Mouse (Mus musculus) c-Kit-positive CD71-negative TER-119-negative erythroid progenitor cells, embryonic 14.5 days (primary cell): ENCODE measurements around the gene Hand1.
"Not testable (repeated sequence)": the region's sequence is repeated elsewhere in the genome, so short reads cannot be mapped to it uniquely, and the experiment has no call there.

Source experiments
- DNase-seq: peaks from one replicate; pipeline ENCODE4 v3.0.0-alpha.2; 2013; ENCODE audit warnings: low read depth

Hand1 gene

DNA sequence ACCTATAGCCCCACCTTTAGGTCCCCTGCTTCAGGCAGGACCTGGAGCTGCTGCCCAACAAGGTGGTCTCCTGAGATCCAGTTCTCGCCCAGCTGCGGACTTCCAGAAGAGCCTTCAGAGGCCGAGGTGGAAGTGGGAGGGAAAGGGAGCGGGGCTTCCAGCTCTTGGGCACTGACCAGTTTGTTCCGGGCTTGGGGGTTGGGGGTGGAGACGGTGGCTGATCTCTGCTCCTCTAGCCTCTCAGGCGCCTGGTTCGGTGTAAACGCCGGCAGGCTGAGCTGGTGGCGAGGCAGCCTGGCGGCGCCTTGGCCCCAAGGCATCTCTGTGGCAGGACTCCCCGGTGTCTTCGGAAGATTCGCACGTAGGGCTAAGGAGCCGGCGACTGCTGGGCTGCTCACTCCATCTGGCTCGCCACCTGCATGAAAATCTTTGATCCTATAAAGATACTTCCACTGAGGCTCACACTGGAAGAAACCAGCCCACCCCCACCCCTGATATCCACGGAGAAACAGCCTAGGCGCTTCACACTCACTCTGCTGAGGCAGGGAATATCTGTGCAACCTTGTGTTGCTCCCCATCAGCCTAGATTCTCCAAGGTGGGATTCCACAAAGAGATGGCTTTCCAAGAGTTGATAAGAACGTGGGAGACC, at the start of gene Hand1:
TSS of gene Hand1 (minus strand) at position 267 of the 650 bp plus-strand sequence.
- no peak for DNase-seq

DNA sequence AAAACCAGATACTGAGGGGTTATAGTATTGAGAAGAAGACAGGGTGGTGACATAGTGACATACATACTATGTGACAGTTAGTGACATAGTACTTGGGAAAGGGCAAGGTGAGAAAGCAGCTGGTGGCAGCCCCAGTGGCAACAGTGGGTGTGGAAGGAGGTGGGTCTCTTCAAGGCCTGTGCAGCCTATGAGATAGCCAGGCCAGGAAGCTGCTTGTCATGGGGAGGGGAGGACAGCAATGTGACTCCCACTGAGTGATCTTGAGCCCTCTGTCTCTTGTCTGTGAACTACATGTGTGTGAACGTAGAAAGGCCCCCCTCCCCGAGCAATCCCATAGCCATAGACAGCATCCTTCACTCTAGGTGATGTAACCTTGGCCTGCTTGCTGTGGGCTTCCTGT, 43.5 kb upstream of the Hand1 start:
- DNase-seq, result no peak

DNA sequence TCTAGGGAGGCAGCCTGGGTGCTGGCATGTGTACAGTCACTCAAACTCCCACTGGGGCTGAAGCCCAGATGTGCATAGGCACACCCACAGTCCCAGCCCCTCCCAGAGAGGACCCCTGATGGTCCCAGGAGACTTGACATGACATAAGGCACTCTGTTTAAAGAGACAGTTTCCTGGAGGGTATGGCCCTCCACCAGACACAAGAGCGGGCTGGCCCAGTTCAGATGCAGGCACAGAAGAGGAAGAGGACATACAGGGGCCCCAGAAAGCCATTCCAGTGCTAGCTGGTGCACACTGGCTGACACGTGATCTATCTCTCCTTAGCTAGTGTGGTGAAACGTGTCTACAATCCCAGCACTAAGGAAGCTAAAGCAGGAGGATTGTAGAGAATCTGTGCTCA, 40.4 kb upstream of the Hand1 start:
- DNase-seq, result no peak

DNA sequence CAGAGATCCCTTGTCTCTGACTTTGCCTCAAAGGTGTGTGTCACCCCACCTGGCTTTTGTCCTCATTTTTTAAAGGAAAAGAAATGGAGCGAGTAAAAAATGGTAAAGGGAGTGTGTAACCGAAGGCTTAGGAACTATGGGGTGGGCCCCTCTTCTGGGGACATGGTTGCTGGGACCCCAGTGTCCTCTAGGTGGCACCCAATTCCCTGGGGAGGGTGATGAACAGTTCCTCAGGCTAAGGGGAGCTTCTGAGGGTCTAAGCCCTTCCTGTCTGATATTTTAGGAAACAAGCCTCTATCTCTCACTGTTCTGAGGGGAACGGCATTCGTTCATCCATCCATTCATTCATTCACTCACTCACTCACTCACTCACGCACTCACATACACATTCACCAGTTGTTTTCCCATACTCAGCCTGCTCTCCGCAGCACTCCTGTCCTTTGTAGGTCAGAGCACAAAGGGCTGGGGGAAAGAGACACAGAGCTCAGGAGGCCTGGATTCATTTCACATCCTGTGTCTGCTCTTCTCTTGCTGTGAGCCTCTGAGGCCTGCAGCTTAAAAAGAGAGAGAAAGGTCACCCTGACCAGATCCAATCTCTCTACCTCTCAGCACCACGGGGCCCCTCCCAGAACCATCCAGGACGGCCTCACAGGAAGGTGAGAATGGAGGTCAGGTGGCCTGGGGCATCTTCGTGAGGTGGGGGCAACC, 36.3 kb upstream of the Hand1 start:
- peak; percentile 18 for DNase-seq

DNA sequence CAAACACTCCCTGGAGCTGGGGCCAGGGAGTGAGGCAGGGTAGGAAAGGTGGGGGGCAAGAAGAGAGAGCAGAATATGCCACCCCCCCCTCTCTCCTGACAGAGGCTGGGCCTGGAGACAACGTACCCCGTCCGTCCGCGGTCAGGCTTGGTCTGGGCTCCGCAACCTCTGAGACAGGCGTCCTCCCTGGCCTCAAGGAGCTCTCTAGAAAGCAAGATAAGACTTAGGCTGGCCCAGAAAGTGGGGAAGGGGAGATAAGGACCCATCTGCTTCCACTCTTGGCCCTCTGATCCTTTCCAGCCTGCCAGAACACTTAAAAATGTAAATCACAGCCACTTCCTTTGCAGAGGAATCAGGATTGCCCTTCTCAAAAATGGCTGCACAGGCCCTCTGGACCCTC, 33.8 kb upstream of the Hand1 start:
- DNase-seq, result no peak

DNA sequence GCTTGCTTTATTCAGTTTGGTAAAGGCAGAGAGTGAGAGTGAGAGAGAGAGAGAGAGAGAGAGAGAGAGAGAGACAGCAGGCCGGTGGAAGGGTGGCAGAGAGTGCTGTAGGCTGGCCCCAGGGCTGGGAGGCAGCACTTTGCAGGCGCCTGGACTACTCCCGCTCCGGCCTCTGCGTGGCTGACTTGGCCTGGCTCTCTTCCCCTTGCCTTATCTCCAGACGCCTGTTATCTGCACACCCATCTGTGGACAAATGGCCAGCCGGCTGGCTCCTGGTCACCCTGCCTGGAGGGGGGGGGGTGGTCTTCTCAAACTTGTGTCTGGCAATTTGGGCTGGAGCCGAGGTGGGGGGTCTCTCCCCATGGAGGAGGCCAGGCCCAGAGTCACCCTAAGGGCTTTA, 32.0 kb upstream of the Hand1 start:
- no peak for DNase-seq

DNA sequence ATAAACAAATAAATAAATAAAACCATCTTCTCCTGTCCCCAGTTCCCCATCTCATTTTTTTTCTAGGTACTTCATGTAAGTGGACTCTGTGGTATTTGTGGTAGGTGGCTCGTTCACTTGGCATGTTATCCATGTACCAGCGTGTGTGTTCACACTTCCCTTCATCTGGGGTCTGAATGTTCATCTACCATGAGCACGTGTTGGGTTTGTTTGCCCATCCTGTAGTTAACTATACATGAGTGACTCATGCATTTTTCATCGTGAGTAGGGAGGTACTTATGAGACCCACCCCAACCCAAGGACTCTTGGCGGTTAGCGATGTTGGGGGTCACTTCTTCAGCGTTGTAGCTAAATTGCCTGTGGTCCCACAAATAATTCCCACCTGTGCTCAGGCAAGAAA, 29.5 kb upstream of the Hand1 start:
- no peak for DNase-seq

DNA sequence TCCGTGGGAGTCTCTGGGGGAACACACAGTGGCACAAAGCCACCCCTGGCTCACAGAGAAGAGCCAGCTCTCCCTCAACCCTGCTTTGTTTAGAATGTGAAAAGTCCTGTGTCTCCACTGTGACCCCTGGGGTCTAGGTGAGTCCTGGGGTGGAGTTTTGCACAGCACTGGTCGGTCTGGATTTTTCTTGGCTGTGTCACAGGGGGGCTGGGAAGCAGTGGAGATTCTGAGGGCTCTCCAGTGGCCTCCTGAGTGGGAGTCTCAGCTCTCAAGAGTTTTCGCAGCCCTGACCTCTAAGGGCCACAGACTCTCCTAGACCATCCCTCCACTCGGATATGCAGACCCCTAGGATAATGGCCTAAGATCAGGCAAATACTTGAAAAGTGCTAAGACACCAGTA, 25.1 kb upstream of the Hand1 start:
- DNase-seq, result no peak

DNA sequence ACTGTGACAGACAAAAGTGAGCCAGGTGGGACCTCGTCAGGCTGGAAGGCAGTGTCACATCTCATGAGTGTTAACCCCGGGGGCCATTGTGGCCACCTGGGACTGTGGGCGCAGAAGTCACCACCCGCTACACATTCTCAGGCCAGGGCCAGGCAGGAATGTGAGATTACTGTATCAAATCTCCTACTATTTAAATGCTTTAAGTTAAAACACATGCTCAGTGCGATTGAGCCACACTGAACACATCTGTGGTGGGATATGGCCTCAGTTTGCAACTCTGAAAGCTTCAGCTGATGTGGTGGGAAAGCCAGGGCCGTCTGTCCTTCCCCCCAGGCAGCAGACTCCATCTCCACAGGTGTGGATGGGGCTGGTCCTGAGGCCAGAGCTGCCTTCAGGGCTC, 21.0 kb upstream of the Hand1 start:
- no peak for DNase-seq

DNA sequence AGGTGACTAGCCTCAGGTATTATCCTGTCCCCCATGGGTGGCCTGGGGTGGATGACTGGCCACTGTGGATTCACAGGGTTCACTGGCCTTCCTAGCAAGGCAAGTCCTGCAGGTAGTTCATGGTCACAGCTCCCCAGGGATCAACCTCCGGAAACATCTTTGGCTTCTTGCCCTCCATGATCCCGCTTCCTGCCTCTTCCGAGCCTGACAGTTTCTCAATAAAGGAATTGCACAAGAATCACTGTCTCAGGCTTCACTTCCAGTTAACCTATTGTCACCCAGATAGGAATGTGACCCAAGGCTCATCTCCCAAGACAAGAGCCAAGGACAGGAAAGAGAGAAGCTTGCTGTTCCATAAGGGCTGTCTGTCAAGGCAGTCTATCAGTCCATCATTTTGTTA, 18.3 kb upstream of the Hand1 start:
- no peak for DNase-seq

DNA sequence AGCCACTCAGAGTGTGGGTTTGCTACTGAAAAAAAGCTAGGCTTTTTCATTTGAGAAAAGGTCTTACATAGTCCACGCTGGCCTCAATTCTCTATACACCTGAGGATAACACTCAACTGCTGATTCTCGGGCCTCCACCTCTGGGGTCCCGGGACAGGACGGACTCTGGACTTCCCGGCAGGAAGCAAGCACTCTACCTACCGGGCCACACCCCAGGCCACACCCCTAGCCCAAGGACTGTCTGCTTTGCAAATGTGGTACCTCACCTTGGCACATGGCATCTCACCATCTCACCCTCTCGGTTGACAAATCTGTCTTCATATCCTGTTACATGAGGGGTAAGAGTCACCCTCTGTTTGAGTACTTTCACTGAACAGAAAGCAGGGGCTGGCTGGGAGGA, 17.7 kb upstream of the Hand1 start:
- no peak for DNase-seq

DNA sequence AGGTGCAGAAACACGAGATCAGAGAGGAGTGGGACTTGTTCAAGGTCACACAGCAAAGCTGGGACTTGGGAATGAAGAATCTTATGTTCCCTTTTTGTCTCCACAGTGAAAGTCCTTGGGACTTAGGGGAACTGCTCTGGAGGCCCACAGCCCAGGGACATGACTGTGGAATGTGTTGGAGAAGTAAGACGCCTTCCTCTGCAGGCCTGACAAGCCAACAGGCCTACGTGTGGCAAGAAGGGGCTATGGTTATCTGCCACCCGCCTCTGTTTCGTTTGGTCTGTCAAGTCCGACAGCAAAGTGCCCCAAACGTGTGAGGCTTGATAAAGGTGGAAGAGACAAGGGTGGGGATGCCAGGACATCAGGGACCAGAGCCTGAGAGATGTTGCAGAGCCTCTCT, 14.8 kb upstream of the Hand1 start:
- no peak for DNase-seq

DNA sequence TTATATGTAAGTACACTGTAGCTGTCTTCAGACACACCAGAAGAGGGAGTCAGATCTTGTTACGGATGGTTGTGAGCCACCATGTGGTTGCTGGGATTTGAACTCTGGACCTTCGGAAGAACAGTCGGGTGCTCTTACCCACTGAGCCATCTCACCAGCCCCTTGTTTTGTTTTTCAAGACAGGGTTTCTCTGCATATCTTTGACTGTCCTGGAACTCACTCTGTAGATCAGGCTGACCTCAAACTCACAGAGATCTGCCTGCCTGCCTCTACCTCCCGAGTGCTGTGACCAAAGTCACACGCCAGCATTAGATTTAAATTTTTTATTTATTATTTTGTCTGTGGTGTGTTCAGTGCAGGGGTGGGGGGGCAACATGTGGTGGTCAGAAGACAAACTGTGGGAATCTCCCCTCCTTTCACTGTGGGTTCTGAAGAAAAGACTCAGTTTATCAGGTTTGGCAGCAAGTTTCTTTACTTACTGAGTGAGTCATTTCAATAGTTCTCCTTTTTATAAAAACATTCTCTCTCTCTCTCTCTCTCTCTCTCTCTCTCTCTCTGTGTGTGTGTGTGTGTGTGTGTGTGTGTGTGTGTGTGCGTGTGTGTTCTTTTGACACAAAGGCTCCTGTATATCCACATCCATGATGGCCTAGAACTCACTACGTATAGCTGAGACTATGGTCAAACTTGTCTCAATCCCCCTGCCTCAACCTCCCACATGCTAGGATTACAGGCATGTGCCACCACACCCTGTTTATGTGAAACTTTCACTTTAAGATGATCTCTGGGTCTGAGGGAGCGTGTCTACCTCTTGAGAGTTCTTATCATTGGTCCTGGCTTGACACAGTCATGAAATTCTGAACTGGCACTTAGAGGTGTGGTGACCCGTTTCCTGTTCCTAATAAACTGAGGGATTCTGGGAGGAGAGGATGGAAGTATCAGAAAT, 14.1 kb upstream of the Hand1 start:
- not testable (repeated sequence) for DNase-seq

DNA sequence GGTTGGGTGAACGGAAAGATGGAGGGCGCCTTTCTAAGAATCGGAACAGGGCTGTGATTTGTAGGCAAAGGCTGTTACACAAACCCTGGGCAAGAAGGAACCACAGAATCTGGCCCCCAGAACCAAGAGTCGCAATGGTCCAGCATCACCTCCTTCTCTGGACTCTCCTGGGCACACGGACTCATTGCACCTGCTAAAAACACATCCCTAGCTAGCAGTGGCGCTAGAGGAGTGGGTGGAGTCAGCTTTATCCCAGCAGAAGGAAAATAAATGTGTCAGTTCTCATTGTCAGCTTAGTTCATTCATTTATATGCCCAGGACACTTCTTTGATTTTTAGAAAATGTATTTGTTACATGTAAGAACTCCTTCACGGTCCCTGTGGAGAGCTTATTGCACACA, 8.8 kb upstream of the Hand1 start:
- no peak for DNase-seq

DNA sequence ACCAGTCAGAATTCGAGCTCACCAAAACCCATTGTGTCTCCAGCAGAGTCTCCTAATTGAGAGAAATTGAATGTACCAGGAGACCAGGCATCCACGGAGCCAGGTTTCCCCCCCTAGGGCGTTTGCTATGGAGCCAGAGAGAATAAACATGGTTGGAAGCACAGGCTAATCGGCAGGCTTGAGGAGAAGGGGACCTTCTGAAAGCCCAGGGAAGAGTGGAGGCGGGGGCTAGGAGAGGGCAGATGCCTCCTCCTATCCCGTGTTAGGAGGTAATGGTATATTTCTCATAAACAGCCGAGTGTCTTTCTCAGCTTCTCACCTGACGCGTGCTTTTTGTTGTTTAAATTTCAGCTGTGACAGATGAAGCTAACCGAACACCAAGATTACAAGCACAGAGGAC, 8.4 kb upstream of the Hand1 start:
- DNase-seq, result no peak

DNA sequence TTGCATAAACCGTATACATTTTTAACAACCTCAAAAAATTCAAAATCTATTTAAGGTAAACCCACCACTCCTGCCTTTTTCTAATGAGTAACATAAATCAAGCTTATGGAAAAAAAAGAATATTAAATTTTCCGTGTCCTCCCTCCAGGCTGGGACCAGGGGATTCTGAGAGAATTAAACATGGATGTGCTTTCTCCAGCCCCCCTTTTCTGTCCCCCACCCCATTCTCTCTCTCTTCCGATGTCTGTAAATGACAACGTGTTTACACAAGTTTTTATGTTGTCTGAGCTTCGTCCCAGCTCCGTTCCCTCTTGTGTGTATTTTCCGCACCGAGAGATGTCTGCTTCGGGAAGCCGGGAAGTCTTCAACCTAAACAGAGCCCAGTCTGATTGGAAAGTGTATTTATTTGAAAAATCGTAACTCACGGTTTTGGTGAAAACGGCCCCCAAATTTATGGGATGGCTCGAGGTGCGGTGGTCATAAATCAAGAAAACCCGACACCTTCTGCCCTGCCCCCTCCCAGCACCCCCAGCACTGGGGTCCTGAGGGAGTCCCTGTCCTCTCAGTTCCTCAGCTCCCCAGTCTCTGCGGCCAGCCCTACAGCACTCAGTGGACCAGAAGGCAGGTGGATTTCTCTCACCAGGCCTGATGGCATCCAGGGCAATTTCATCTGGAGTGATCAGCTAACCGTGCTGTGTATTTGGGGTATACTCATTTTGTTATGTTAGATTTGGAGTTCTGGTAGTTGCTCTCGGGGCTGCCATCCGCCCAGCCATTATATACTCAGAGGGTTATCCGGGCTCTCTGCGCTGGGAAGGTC, 5.5 kb upstream of the Hand1 start:
- no peak for DNase-seq

DNA sequence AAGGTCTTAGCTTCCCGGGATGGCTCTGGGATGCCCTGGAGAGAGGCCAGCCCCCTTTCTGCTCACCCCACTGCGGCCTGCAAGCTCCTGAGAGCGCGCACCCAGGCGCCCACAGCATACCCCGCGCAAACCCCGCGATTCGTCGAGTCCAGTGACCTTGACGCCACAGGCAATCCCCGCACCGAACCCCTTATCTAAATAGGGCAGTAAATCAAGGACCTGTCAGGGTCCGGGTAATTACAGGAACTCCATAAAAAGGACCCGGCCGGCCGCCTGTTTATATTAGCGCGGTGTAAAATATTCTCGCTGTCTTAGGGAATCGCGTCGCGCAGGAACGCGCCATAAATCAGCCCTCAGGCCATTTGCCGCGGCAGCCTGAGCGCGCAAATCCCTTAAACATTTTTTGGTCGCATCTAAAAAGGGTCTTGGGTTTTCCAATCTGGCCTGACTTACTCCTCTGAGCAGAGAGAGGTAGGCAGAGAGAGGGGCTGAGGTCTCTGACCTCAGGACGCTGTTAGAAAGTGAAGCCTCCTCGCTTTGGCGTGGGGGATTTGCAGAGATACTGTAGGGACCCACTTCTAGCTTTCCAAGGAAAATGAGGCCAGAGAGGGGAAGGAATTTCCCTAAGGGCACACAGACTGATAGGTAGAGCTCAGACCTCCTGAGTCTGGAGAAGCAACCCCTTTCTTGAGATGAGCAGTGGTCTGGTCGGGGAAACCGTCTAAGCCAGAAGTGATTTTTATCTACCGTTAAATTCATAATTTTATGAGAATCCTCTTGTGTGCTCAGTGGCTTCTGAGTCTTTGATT, 4.5 kb upstream of the Hand1 start:
- no peak for DNase-seq

DNA sequence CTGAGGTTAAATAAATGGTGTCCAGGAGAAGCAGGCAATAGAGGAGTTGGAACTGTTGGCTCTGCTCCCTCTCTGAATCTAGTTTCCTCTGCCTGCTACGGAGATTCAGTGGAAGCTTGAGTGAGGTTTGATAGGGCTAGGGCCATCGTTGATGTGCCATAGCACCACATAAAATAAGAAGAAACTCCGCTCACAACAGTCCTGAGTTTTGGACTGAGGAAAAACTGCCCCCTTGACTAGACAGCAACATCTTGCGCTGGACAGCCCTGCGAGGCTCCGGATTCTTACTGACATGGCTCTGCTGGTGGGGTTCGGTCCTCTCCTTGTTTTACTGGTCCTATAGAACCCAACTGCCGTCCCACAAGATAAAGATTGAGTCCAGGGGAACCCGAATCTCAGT, 3.8 kb upstream of the Hand1 start:
- DNase-seq, result no peak

DNA sequence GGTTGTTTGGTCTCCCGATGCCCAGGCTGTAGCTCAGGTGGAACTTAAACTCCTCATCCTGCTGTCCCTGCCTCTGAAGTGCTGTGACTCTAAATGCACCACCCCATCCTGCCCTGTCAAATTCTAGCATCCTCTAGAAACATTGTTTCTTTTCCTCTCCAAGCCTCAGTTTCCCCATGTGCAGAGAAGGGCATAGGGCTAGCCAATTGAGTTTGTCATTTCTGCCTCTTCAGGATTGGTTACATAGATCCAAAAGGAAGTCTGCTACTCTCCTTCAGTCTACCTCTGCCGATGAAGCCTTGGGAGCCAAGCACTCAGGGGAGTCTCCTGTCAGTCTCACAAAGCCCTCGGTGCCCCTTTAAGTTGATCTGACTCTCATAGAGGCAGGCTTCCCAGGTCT, 3.3 kb upstream of the Hand1 start:
- no peak for DNase-seq

DNA sequence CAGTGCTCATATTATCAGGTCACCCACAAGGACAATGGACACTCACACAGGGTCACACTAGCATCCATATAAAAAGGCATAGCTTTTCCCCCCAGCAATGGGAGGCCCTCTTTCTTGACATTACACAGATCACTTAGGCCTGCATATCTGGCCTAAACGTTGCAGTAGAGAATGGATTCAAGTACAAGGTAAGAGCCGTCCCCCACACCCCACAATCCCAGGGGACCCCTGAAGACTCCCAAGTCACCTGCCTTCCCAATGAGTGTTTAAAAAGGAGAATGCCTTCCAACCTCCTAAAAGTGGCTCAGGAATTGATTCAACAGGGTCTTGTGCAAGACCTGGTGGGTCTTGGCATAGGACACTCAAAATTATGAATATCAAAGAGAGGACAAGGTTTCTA, 2.7 kb upstream of the Hand1 start:
- no peak for DNase-seq

DNA sequence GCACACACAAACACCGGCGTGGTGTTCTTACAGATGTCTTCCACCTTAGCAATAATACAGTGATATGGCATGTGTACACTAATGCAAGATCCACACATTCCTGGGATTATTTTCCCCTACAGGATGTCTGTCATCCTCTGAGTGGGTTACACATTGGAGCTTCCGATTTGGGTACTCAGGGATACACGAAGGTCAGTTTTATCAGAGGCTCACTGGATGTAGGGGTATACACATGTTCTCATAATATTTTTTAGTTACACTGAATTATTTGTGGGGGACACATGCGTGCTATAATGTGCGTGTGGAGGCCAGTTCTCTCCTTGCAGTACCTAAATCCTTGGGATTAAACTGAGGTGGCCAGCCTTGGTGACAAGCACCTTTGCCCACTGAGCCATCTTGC, 1.4 kb upstream of the Hand1 start:
- no peak for DNase-seq
